Mouse (Mus musculus): Measurements from ENCODE around the gene Lbx1.

Gene Lbx1

DNA sequence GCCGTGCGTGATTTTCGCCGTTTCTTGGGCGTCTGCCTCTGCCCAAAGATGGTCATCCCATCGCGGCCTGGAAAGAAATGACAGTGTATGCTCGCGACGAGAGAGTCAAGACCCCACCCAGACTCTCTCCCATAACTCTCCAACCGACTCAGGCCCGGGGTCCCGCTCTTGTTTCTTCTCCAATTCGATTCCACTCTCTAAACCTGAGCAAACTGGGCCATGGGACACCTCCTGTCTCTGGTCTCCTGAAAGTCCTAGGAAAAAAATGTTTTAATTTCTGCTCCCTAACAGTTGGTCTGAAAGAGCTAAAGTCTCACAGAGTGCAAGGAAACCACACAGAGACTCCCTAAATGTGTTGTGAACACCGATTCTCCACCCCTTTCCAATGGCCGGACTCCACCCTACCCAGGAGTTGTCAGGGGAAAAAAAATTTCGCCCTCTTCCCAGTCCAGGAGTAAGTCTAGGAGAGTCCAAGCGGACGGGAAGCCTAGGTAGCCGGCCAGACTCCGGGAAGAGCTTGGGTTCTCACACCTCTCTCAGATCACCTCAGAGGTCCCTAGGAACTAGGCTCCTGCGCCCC, 1.3 kb downstream of the Lbx1 start:
- no peak for DNase-seq (ENCODE audit: extremely low read depth, low read depth, low spot score)

DNA sequence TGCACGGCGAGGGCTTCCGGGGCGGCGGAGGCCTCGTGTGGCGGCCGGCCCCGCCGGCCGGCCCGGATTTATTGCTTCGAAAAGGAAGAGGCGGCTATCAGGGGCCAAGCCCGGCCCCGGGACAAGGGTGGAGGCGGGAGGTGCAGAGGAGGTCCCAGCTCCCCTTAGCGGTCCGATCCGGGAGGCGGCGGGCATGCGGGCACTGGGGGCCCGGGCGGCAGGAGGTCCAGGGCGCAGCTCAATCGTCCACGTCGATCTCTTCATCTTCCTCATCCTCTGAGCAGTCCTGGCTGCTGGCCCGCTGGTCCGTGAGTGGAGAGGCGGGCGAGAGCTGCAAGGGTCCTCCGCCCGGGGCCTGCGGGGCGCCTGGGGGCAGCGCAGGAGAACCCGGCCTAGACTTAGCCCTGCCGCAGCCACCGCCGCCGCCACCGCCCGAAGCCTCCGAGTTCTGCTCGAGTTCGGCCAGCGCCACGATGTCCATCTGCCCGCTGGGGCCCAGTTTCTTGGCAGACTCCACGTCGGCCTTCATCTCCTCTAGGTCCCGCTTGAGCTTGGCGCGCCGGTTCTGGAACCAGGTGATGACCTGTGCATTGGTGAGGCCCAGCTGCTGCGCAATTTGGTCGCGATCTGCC, 2.0 kb downstream of the Lbx1 start:
- no peak for DNase-seq (ENCODE audit: extremely low read depth, low read depth, low spot score)

DNA sequence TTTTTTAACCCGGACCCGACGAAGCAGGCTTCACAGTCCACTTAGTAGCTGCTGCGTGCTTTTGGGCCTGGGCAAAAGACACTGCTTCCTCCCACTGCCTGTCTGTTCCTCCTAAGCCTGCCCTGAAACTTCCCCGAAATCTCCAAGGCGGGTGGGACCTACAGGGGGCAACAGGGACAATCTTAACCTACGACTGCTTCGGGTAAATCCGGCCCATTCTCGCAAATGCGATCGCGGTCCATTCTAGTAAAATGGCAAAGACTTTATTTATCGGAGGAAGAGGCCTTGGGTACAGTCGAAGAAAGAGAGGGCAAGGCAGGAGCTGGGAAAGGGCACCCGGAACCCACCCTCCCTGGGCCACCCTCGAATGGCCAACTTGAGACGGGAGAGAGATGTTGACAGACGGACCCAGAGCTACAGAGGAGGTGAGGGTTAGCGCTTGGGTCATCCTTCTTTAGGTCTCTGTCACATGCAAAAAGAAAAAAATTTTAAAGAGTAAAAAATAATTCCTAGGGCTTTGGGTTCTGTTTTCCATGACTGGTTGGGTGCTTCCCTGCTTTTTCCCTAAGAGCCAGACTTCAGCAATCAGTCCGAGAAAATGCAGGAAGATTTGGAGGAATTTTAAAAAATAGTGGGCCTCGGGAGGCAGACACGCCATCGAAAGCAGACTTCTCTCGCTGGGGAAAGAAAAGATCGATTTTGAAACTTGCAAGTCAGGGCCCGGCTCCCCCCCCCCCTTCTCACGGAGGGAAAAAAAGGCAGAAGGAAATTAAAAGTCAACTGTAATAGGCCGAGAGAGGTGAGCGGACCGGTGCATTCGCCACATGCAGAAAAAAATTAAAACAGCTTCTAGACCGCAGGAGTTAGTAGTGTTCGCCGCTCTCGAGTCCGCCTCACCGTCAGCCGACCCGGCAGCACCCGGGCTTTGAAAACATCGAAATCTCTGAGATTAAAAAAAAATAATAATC, 2.9 kb downstream of the Lbx1 start:
- DNase-seq (ENCODE audit: extremely low read depth, low read depth, low spot score) = no peak

DNA sequence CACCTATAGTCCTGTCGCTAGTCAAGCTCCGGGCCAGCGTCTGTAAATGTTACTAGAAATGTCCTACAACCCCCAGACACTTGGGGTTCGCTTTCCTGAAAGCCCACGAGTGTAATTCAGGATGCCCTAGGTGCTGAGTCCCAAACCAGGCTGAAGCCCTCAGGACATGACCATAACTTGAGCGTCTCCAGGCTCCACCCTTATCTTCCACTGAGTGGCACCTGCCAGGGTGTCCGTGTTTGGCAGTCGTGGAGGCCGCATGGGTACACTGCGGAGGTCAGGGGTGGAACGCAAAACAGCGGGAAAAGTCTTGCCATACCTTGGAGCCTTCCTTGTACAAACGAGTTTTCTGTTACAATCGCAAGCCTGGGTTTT, 3.6 kb downstream of the Lbx1 start:
- DNase-seq (ENCODE audit: extremely low read depth, low read depth, low spot score) = no peak

DNA sequence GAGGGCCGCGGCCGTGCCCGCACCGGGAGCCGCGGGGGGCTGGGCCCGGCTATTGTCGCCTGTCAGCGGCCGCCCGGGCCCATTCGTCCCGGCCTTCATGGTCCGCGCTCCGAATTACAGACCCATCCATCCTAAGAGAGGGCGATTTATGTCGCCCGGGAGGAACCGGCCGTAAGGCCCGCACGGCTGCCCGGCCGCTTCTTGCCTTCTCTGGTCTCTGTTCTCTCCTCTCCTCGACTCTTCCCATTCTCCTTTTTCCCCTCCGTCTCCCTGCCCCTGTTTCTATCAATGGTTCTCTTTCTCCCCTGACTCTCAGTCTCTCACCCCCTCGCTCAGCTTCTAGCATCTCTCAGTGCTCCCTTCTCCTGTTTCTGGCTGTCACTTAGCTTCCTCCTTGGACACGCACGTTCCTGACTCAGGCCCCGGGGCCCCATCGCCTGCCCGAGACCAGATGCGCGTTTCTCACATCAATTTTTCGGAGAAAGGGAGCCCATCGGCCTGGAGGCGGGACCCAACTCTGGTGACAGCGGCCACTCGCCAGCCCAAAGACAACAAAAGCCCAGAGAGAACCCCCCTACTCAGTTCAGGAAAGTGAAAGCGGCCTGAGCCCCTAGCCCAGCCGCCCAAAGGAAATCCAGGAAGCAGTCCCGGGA, 4.1 kb downstream of the Lbx1 start:
- no peak for DNase-seq (ENCODE audit: extremely low read depth, low read depth, low spot score)

DNA sequence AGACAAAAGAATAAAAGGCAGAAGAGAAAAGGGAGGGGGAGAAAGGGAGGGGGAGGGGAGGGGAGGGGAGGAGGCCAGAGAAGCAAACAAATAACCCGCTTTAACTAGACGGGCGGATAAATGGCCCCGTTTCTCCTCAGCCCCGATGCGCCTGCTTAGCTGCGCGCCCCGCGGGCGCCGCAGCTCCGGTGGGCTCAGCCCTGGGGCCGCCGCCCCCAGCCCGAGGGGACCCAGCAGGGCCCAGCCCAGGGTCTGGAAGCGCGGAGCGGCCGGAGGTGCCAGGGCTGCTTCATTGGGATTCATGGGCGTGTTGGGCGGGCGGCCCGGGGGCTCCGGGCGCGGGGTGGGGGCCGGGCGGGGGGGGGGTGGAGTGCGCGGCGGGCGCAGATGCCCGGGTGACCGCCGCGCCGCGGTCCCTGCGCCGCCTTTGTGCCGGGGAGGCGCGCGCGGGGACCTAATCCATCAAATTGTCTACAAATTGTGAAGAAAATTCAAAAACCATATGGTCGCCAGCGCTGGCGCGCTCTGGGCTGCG, 4.7 kb downstream of the Lbx1 start:
- no peak for DNase-seq (ENCODE audit: extremely low read depth, low read depth, low spot score)

DNA sequence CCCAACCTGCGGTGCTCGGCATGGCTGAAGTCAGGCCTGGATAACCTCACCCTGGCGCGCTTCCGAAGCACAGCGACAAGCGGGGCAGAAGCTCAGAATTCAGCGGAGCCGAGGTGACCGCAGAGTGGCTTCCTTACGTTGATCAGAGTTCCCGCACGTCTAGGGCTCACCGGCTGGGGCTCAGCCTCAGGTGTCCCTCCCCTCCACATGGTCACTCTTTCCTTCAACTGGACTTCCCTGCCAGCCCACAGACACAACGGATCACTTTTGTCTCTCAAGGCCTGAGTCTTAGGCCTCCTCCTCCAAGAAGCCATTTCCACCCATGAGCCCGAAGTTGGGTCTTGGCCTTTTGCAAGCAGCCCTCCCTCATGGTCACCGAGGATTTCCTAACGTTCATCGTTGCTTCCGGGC, 5.4 kb downstream of the Lbx1 start:
- DNase-seq (ENCODE audit: extremely low read depth, low read depth, low spot score) = no peak

DNA sequence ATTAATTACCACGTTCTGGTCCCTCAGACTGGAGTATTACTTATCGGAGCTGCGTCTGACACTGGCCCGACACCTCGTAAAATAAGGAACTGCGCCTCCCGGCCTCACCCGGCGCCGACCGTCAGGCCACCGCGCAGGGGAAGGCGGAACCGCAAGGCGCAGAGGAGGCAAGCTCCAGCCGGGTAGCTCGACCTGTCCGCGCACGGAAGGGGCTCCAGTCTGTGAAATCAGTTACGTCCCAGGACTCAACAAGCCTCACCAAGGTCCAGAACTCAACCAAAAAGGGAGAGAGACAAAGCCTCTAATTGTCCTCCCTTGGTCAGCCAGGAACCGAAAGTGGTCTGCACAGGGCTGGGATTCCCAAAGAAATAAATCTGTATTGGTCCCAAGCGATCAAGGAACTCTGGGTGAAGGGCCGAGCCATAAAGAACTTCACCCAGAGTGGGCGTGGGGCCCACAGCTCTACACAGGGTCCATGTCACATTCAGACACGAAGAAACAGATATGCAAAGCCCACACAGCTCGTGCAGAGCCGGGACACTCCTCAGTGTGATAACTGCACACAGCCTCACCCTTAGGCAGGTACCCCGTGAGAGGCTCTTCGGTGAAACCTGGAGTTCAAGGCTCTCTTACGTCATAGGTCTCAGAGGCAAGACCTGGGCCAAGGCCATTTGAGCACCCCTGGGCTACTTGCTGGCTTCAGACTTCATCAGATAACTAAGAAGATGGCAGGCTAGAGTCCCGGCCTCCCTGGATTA, 6.1 kb downstream of the Lbx1 start:
- no peak for DNase-seq (ENCODE audit: extremely low read depth, low read depth, low spot score)

DNA sequence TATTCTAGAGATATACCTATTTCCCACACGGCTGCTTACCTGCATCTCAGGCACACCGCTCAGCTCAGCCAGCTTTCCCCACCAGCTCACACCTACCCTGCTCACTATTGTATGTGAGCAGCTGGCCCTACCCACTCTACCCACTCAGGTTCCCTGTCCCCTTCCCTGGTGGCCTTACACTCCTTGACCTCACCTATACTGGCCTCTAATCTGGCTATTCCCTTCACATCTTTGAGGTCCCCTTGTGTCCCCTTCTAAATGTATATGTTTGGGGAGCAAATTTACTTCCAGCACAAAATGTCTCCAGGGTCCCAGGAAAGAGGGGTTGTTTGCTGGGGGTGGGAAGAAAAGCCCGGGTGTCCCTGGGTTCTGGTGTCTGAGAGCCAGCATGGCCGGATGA, 6.8 kb downstream of the Lbx1 start:
- DNase-seq (ENCODE audit: extremely low read depth, low read depth, low spot score) = no peak

DNA sequence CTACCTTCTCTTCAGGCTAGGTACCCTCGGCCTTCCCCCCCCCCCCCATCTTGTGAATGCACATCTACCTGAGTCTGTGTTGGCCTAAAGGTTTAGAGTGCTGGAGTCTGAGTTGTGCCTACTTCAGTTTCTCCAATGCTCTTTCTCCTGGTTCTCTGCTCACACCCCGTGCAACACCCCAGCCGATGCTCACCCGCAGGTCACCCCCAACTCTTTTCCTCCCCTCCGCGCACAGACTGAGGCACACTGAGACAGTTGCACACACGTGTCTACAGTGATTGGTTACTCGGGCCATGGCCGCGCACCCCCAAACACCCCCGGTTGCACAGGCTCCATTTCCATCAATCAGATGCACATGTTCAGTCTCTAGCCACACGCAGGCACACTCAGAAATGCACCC, 7.5 kb downstream of the Lbx1 start:
- no peak for DNase-seq (ENCODE audit: extremely low read depth, low read depth, low spot score)

DNA sequence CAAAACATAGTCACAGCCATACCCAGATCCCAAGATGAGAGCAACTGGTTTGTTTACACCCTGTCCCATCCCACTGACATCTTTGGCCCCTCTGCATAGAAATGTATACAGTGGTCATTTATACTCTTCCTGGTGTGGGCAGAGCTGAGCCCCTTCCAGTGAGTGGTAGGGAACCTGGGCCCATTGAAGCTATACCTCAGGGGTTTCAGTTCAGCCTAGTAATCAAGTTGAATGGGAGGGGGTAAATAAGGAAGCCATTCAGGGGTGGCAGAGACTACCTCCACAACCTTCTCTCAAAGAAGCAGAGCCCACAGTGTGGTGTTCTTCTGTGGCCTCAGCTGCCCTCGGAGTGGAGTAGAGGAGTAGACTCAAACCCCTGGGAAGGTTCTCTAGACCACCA, 7.9 kb downstream of the Lbx1 start:
- no peak for DNase-seq (ENCODE audit: extremely low read depth, low read depth, low spot score)

DNA sequence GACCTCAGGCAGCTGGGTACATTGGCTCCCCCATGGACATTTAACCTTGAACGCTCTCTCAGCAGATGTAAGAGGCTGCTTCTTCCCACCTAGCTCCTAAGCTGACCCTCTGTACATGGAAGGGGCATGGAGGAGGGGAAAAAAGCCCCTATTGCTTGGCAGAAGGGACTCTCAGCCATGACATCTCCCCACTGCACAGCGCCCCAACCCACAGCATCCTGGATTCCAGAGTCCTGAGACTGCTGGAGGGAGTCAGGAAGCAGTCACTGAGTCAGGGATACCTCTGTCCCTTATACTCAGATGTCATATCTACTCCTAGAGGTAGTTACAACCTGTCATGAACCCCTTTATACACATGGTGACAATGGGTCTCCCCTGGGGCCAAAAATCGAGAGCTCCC, 8.6 kb downstream of the Lbx1 start:
- no peak for DNase-seq (ENCODE audit: extremely low read depth, low read depth, low spot score)

DNA sequence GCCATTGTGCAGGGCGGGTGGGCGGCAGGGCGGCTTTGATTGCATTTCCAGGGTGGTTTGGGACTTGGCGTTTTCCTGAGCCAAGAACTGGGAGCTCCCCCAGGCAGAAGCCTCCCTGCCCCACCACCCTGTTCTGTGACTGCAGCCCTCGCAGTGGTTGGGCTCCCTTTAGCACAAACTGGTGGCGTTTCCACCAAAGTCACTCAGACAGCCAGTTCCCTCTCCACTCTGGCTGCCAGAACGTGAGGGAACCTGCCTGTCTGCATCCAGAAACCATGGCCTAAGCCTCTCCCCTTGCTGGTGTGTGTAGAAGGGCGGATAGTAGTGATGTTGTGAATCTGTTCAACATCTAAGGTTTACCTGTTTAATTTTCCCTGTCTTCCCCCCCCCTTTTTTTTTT, 9.4 kb downstream of the Lbx1 start:
- DNase-seq (ENCODE audit: extremely low read depth, low read depth, low spot score) = no peak

DNA sequence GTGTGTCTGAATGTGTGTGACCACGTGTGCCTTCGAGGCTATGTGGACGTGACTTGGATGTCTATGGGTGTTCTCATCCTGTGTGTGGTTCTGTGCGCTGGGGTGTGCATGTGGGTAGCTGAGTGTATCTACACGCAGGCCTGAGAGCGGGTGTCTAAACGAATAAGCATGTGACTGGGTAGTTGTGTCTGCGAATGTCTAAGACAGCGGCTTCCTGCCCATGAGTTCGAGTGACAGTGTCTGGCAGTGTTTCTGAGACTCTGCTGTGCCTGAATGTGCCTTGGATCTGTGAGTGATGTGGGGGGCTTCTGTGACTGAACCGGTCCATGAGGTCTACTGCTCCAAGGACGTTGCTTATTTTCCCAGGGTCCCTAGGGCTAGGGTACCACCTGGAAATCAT, 10.5 kb downstream of the Lbx1 start:
- DNase-seq (ENCODE audit: extremely low read depth, low read depth, low spot score) = no peak

DNA sequence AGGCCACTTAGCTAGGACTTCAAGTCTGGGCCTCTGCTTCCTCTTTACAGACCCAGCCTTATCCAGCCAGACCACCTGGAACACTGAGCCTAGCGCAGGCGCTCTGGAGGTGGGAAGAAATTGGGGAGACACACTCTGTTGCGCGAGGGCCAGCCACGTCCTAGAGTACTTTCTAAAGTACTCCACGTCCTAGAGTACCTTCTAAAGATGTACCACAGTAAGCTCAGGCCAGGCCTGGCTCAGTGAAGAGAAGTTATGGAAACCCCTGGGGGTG, 11.4 kb downstream of the Lbx1 start:
- no peak for DNase-seq (ENCODE audit: extremely low read depth, low read depth, low spot score)

DNA sequence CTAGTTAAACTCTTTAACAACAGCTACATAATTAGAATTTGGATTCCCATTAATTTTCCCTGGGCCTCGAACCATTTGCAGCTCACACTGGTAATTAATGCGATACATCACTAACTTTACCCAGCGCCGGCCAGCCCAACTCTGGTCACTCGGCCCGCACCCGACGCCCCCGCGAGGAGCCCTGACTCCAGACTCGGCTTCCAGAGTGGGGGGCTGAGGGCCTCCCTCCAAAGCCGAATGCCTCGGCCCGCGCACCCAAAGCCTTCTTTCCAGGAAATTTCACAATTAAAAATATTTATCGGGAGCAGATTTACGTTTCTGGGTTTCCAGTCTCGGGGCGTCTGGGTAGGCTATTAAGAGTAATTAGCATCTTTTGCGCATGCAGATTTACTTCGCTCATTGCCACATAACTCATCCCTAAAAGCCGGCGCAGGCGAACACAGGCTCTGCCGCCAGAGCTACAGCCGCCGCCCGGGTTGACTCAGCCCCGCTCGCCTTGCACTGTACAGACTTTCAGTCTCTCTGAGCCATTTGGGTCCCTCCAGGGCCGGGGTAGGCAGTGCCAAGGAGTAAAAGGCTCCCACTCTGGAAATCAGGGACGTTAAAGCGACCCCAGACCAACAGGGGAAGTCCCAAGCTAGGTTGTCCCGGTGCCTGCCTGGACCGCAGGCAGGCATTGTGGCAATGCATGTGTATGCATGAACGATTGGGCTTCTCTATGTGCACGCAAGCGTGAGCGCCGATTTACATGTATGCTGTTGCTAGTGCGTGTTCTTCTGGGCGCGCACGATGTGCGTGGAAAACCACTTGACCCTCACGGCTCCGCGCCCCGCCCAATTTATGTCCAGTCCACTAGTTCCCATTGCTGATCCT, 12.0 kb downstream of the Lbx1 start:
- DNase-seq (ENCODE audit: extremely low read depth, low read depth, low spot score) = no peak

DNA sequence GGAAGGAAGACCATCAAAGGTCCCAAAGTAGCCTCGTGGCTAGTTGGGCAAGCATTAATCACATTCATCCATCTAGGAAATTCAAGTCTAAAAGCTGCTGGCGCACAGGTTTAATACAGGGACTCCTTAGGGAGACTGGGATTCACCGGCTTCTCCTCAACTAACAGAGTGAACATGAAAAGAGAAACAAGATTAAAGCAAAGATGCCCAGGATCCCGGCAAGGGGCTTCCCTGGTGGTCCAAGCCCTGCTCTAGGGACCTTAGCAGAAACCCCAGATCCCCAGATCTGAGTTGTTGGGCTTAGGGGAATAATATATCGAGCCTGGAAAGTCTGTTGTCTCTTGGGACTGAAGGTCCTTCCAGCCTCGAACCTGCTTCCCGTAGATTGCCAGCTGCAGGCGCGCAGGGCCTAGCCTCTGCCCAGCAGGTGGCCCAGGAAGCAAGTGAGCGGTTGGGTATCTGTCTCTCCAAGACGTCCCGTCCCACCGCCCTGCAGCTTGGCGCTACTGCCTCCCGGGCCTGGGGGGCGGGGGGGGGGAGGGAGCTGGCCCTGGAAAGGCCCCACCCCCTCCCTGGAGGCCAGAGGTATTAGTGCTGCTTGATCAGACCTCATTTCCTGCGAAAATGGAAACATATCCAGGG, 13.3 kb downstream of the Lbx1 start:
- no peak for DNase-seq (ENCODE audit: extremely low read depth, low read depth, low spot score)

DNA sequence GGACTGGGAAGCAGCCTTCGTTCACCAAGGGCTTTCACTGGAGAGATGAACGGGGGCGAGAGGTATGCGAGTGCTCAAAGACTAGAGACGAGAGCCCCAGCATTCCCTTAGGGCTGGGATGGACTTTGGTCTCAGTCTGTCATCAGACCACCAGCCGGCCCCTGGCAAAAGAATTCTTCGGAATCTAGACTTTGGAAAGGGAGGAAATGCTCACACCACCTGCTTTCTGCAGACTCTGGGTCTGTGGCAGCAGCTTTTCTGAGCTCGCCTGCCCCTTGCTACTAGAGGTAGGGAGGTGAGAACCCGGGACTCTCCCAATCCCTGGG, 14.2 kb downstream of the Lbx1 start:
- DNase-seq (ENCODE audit: extremely low read depth, low read depth, low spot score) = no peak

DNA sequence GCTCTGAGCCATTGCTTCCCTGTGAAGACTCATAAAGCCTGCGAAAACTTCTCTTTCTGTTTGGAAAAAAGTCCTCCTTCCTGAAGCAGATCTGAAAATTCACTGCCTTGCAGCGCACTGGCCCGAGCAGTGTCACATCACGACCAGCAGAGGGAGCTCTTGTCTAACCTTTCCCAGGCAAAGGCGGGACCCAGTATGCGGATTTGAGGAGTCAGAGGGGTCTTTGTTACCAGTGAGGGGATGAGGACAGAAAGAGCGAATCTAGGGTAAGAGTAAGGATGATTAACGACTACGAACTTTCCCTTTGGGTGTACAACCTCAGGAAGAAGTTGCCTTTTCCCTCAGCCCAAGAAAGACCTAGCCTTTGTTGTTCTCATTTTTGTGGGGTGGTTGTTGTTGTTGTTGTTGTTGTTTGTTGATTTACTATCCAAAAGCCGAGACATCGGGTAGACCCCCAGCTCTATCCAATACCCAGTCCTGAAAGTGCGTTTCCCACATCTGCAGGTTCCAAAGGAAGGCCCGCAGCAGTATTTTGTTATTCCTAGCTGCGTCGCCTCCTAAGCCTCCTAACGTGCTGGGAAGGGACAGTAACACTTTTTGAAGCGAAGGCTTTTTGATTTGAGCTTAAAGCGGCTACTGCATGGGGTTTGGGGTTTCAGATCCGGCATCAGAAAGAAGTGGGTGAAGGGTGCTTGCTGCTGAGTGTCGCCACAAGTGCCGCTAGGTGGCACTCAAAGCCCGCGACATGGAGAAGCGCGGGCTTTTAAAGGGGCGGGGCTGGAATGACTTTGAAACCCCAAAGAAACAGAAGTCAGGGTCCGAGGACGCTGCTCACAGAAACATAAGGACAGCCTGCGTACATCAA, 14.8 kb downstream of the Lbx1 start:
- no peak for DNase-seq (ENCODE audit: extremely low read depth, low read depth, low spot score)
